Mouse (Mus musculus) CH12.LX (cell line): Measurements from ENCODE around the gene AU021092.

ENCODE experiments used
- CTCF ChIP-seq, 2 experiments: IDR thresholded peaks in 1 of 2; conservative IDR thresholded peaks in 1 of 2; 2 replicates each; pipeline ENCODE4 v1.5.1; 2011 to 2012; ENCODE audit warnings: low read depth in 2 of 2, low read length in 2 of 2, improper control_type of control experiment in 1 of 2, inconsistent platforms in 1 of 2, mild to moderate bottlenecking in 1 of 2, moderate library complexity in 1 of 2
- EP300 ChIP-seq: IDR thresholded peaks from 2 replicates; pipeline ENCODE4 v1.6.1; 2011; ENCODE audit warnings: low read length, improper control_type of control experiment
- NRF1 ChIP-seq: IDR thresholded peaks from 2 replicates; pipeline ENCODE4 v1.6.1; 2014; ENCODE audit warnings: low read depth, mild to moderate bottlenecking, inconsistent platforms, low read length, improper control_type of control experiment, moderate library complexity

GRCm38 (mm10) chr16:5184956-5185355 lies 37.1 kb downstream of the AU021092 start:
- TF ChIP-seq NRF1 (no peak), CTCF (conservative IDR thresholded peaks at IDR 0.05 in 1 of 2, IDR thresholded peaks at IDR 0.05 in 1 of 2; ENCODE audit: low read depth in 2 of 2, low read length in 2 of 2) (no peak), EP300 (no peak)
